In genomic region chr16:93342701-93343100, GRCm38 (mm10) we compare ENCODE assay signal across 17 mouse cellular contexts.
A peak's percentile ranks its signal among the peaks of the same experiment; 100 is the strongest.
DNase-seq lines count a peak whose midpoint lies in the region; ATAC-seq and TF ChIP-seq lines count a peak whose summit lies in the region.
"Had no signal": no experiment of that assay in that cellular context is flagged by ENCODE, and none has a peak within 500 bp of the region (broad histone marks: within the 10 kb centered on the region; RNA-seq: fewer than 3 reads in every experiment).

No protein-coding gene starts in this region.

- H3K4me2 ChIP-seq in forebrain, postnatal 0 days (ENCODE audit: low read depth), result no peak overlapping the region
- H3K4me2 ChIP-seq in forebrain, embryonic 15.5 days (replicated peaks), result no peak overlapping the region
- H3K4me2 ChIP-seq in lung, embryonic 14.5 days, result no peak overlapping the region
- H3K4me2 ChIP-seq: hindbrain, embryonic 15.5 days; liver, embryonic 13.5 days; neural tube, embryonic 15.5 days had no signal

- H3K9me3 ChIP-seq in forebrain, postnatal 0 days (ENCODE audit: low read length), result no peaks in the 10 kb centered on the region
- H3K9me3 ChIP-seq in forebrain, embryonic 15.5 days, result no peaks in the 10 kb centered on the region
- H3K9me3 ChIP-seq in lung, embryonic 14.5 days (ENCODE audit: low read depth, low read length), result no peaks in the 10 kb centered on the region
- H3K9me3 ChIP-seq: G1E; hindbrain, embryonic 15.5 days; liver, embryonic 13.5 days; neural tube, embryonic 15.5 days had no signal

- H3K4me3 ChIP-seq in forebrain, postnatal 0 days (ENCODE audit: low read depth, low read length), result no peak overlapping the region
- H3K4me3 ChIP-seq in forebrain, embryonic 15.5 days, result no peak overlapping the region
- H3K4me3 ChIP-seq in lung, embryonic 14.5 days (ENCODE audit: low read depth, low read length), result no peak overlapping the region
- H3K4me3 ChIP-seq: gastrocnemius, adult 2 months; hindbrain, embryonic 15.5 days; liver, embryonic 13.5 days; neural tube, embryonic 15.5 days had no signal

- no peak for ATAC-seq in forebrain, postnatal 0 days
- no peak for ATAC-seq in forebrain, embryonic 15.5 days (replicated peaks)
- ATAC-seq in lung, embryonic 14.5 days (ENCODE audit: insufficient read depth), result no peak
- ATAC-seq: lung, postnatal 0 days had no signal

- 51% methylated on average over 2 of the region's 2 CpGs for WGBS in forebrain, postnatal 0 days
- 59% methylated on average over 2 of the region's 2 CpGs for WGBS in forebrain, embryonic 15.5 days
- WGBS in lung, embryonic 14.5 days, result 82% methylated on average over 2 of the region's 2 CpGs

- peak; percentile 51 for DNase-seq in forebrain, postnatal 0 days
- DNase-seq in lung, embryonic 14.5 days, result peak; percentile 14
- DNase-seq in lung, postnatal 4 days, result no peak
- peak; percentile 22 for DNase-seq in brain, adult 2 months (ENCODE audit: low read depth, low spot score)
- DNase-seq in layer of hippocampus, postnatal 10 days (ENCODE audit: low spot score in 2 of 2), result peak; percentile 13 to 29
- no peak for DNase-seq in yolk sac, embryonic 10.5 days (ENCODE audit: low spot score)
- DNase-seq: cerebellum, adult 11-12 months; gastrocnemius, adult 2 months; kidney, adult 18-20 months; kidney, postnatal 36 days; liver, embryonic 13.5 days; thymus, adult 18-20 months had no signal

- no peak overlapping the region for H3K27ac ChIP-seq in forebrain, postnatal 0 days (ENCODE audit: low read depth, low read length)
- no peak overlapping the region for H3K27ac ChIP-seq in forebrain, embryonic 15.5 days (replicated peaks)
- no peak overlapping the region for H3K27ac ChIP-seq in lung, embryonic 14.5 days (ENCODE audit: low read depth)
- H3K27ac ChIP-seq: gastrocnemius, adult 2 months; hindbrain, embryonic 15.5 days; liver, embryonic 13.5 days; neural tube, embryonic 15.5 days had no signal

- no peak for TF ChIP-seq CTCF in forebrain, postnatal 0 days (IDR thresholded peaks at IDR 0.05; ENCODE audit: low read depth)
- no peak for TF ChIP-seq CTCF in lung, embryonic 14.5 days (IDR thresholded peaks at IDR 0.05; ENCODE audit: low read depth)

- H3K9ac ChIP-seq in forebrain, postnatal 0 days, result no peak overlapping the region
- H3K9ac ChIP-seq in forebrain, embryonic 15.5 days (replicated peaks), result no peak overlapping the region
- H3K9ac ChIP-seq in lung, embryonic 14.5 days, result no peak overlapping the region
- H3K9ac ChIP-seq: hindbrain, embryonic 15.5 days; liver, embryonic 13.5 days; neural tube, embryonic 15.5 days had no signal

- no peaks in the 10 kb centered on the region for H3K4me1 ChIP-seq in forebrain, postnatal 0 days (ENCODE audit: insufficient read depth)
- no peaks in the 10 kb centered on the region for H3K4me1 ChIP-seq in forebrain, embryonic 15.5 days
- H3K4me1 ChIP-seq in lung, embryonic 14.5 days (ENCODE audit: insufficient read depth), result no peaks in the 10 kb centered on the region
- H3K4me1 ChIP-seq: hindbrain, embryonic 15.5 days; liver, embryonic 13.5 days; neural tube, embryonic 15.5 days had no signal

- no peaks in the 10 kb centered on the region for H3K36me3 ChIP-seq in forebrain, postnatal 0 days (ENCODE audit: insufficient read depth)
- H3K36me3 ChIP-seq in forebrain, embryonic 15.5 days, result no peaks in the 10 kb centered on the region
- H3K36me3 ChIP-seq in lung, embryonic 14.5 days (ENCODE audit: insufficient read depth), result no peaks in the 10 kb centered on the region
- H3K36me3 ChIP-seq: G1E; hindbrain, embryonic 15.5 days; liver, embryonic 13.5 days; neural tube, embryonic 15.5 days had no signal

- H3K27me3 ChIP-seq in forebrain, postnatal 0 days (ENCODE audit: insufficient read depth, low read length), result no peaks in the 10 kb centered on the region
- H3K27me3 ChIP-seq in forebrain, embryonic 15.5 days, result no peaks in the 10 kb centered on the region
- no peaks in the 10 kb centered on the region for H3K27me3 ChIP-seq in lung, embryonic 14.5 days (ENCODE audit: insufficient read depth, low read length)
- H3K27me3 ChIP-seq: hindbrain, embryonic 15.5 days; neural tube, embryonic 15.5 days had no signal

Comparison
In these comparisons a context has a peak if more than half of its experiments do, and no peak if none do; other contexts are left out.
1. DNase-seq: peak in forebrain, postnatal 0 days (single experiment), lung, embryonic 14.5 days (single experiment), brain, adult 2 months (single experiment) and layer of hippocampus, postnatal 10 days (2 of 2); none in lung, postnatal 4 days (0 of 2) and yolk sac, embryonic 10.5 days (single experiment).